Mouse (Mus musculus) liver, embryonic 13.5 days (tissue): ENCODE measurements around the gene Atrn. TPM values are rescaled to one million over a fixed set of nuclear protein-coding genes. Genes with fewer than 3 reads are reported as not detected.

ENCODE experiments used
- ATAC-seq: fragments of 200-750 bp; cut with Nextera tagmentation; 2 replicates; pipeline ENCODE4 v1.8.0; 2017; ENCODE audit warnings: low read depth, mild to moderate bottlenecking, moderate number of reproducible peaks, moderate library complexity
- DNase-seq: peaks from one replicate; pipeline ENCODE4 v3.0.0; 2022
- H3K27ac ChIP-seq: fragments of 300-500 bp; sonication (generic); 2 replicates; pipeline ENCODE4 v1.5.1; 2015; ENCODE audit warnings: moderate library complexity, mild to moderate bottlenecking, inconsistent platforms
- H3K27me3 ChIP-seq: fragments of 300-500 bp; sonication (generic); 2 replicates; pipeline ENCODE4 v1.6.1; 2015; ENCODE audit warnings: mild to moderate bottlenecking, inconsistent platforms
- H3K36me3 ChIP-seq: fragments of 300-500 bp; sonication (generic); 2 replicates; pipeline ENCODE4 v1.6.1; 2015; ENCODE audit warnings: mild to moderate bottlenecking, inconsistent platforms
- H3K4me1 ChIP-seq: fragments of 300-500 bp; sonication (generic); replicated peaks from 2 replicates; pipeline ENCODE4 v1.6.1; 2015; ENCODE audit warnings: inconsistent platforms
- H3K4me2 ChIP-seq: fragments of 300-500 bp; sonication (generic); 2 replicates; pipeline ENCODE4 v1.6.1; 2015; ENCODE audit warnings: inconsistent platforms, mild to moderate bottlenecking, moderate library complexity
- H3K4me3 ChIP-seq: fragments of 300-500 bp; sonication (generic); replicated peaks from 2 replicates; pipeline ENCODE4 v1.5.1; 2015; ENCODE audit warnings: mild to moderate bottlenecking, inconsistent platforms
- H3K9ac ChIP-seq: fragments of 300-500 bp; sonication (generic); 2 replicates; pipeline ENCODE4 v1.6.1; 2015; ENCODE audit warnings: mild to moderate bottlenecking, inconsistent platforms
- H3K9me3 ChIP-seq: fragments of 300-500 bp; sonication (generic); replicated peaks from 2 replicates; pipeline ENCODE4 v1.6.1; 2016; ENCODE audit warnings: inconsistent platforms
- WGBS: fragments of 180-500 bp; shearing (Covaris S2); methylation state at CpG from one replicate; pipeline ENCODE4 v1.1.7; 2015; ENCODE audit not compliant: insufficient replicate concordance; 5-methylcytosine and 5-hydroxymethylcytosine counted together
- polyA plus RNA-seq: library from polyadenylated mRNA; unstranded; fragments of >200 nt; fragmentation: Nextera tagmentation; extraction: Ambion mirVana; gene quantifications from 2 replicates; pipeline ENCODE4 v1.2.1, GENCODE M21; 2015

The Atrn gene
- polyA plus RNA-seq, 1 experiment from 2014 or later = 1.5 TPM

DNA sequence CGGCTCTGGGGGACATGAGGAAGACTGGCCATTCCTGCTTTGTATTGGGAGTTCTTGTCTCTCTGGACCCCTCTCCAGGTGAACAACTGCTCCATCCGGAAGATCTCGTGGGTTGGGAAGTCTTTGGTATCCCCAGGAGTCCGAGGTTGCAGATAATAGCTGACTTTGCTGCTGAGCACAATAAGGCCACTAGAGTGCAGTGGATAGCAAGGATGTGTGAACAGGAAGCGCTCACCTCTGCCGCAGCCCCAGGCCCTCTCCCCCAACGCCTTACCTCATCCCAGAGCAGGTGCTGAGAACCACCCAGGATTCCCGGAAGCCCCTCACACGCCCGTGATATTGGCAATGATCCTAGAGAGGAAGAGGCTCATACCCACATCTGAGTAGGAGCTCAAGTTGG, 149.9 kb downstream of the Atrn start:
- H3K27ac ChIP-seq = no peak overlapping the region
- 0 out of 2 replicates have a peak overlapping the region, but pooled peaks have one; percentile 6 for H3K4me2 ChIP-seq
- no peak overlapping the region for H3K4me3 ChIP-seq
- no peak overlapping the region for H3K9ac ChIP-seq
- 4% methylated on average over 10 of the region's 10 CpGs for WGBS
- no peaks in the 10 kb centered on the region for H3K36me3 ChIP-seq
- peaks cover 48% of the 10 kb centered on the region for H3K4me1 ChIP-seq
- ATAC-seq (no peak), DNase-seq (no peak)
- H3K27me3 ChIP-seq = peaks cover 94% of the 10 kb centered on the region
- H3K9me3 ChIP-seq = no peaks in the 10 kb centered on the region

DNA sequence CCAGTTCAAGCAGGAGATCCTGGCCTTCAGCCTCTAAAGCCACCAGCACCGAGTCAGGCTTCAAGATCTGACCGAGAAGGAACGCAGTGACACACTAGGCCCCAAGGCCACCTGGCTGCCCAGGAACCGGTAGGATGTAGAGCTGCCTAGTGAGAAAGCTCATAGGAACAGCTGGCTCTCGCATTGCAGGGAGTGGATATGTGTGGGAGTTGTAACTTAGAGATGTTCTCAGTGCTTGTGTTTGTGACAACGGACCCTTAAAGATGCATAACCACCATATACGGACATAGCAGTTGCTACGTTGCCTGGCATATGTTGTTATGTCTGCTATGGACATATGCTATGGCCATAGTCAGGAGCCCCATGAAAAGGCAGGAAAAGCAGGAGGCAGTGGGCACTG, 152.4 kb downstream of the Atrn start:
- DNase-seq (no peak), ATAC-seq (no peak)
- Histone ChIP-seq H3K27ac (no peak overlapping the region), H3K9me3 (no peaks in the 10 kb centered on the region), H3K4me1 (peaks cover 33% of the 10 kb centered on the region), H3K4me3 (no peak overlapping the region), H3K36me3 (no peaks in the 10 kb centered on the region), H3K9ac (no peak overlapping the region), H3K4me2 (no peak overlapping the region), H3K27me3 (peaks cover 94% of the 10 kb centered on the region)
- 79% methylated on average over 8 of the region's 8 CpGs for WGBS

DNA sequence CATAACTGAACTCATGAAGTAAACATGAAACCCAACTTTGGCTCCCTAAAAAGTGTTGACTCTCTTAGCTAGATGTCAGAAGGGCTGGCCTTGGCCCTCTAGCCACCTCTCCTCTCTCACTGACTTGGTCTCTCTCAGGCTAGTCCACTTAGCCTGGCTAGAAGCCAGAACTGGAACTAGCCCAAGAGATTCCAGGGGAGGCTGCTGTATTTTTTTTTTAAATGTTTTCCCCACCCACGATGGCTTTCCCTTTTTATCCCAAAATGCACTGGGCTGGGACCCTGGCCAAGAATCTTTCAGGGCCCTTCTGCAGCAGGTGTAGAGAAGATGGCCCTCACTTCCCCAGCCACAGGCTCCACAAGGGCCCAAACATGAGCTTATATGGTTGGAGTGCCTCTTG, 153.1 kb downstream of the Atrn start:
- Histone ChIP-seq H3K27me3 (peaks cover 94% of the 10 kb centered on the region), H3K9ac (no peak overlapping the region), H3K4me3 (no peak overlapping the region), H3K36me3 (no peaks in the 10 kb centered on the region), H3K9me3 (no peaks in the 10 kb centered on the region), H3K27ac (no peak overlapping the region), H3K4me1 (peaks cover 27% of the 10 kb centered on the region), H3K4me2 (no peak overlapping the region)
- ATAC-seq = no peak
- WGBS = 53% methylated on average over 1 of the region's 1 CpGs
- DNase-seq = no peak

DNA sequence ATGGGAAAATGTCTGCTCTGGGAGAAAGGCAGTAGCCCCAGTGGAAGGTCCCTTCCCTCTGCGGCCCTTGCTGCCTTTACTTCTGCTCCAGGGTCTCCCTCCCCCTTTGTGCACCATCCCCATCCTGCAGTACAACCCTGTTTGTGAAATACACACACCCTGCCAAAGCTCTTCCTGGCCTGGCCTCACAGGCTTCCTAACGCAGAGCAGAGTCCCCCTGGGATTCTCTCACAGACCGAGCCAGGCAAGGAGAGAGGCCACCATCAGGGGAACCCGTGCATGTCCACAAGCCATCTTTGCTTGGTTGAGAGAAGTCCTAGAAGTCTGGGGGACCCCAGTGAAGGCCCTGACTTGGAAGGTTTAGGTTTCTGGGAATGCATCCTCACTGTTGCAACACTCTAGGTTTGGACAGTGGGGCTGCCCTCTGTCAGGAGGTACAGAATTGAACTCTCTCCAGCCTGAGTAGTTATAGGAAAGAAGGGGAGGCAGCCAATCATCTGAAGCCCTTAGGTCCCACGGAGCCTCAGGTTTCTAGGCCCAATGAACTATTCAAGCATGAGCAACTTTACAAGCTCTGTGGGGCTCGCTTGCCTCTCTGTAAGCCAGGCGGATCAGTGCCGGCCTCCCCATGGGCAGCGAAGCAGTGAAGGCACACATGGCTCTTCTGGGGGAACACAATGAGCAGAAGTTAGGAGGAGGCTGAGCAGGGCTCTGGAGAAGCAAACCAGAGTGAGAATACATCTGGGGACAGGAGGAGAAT, 153.7 kb downstream of the Atrn start:
- H3K9ac ChIP-seq = no peak overlapping the region
- H3K27me3 ChIP-seq = peaks cover 94% of the 10 kb centered on the region

DNA sequence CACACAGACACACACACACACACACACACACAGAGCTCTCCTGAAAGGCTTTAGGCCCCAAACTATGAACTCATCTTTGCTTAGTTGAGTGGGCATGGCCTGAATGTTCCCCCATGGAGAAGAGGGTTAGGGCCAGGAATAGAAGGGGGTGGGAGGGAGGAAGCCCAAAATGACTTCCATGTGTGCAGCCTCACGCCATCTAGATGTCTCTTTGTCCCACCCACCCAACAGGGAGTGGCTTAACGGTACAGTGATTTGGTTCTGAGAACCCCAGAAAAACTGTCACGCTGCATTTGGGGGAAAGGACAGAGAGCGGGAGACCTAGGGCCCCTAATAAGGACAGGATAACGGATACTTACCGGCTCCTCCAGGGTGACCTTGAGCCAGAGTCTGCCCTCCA, 154.5 kb downstream of the Atrn start:
- Histone ChIP-seq H3K27ac (no peak overlapping the region), H3K9ac (no peak overlapping the region), H3K4me3 (no peak overlapping the region), H3K9me3 (no peaks in the 10 kb centered on the region), H3K27me3 (peaks cover 94% of the 10 kb centered on the region), H3K4me2 (no peak overlapping the region), H3K36me3 (no peaks in the 10 kb centered on the region), H3K4me1 (peaks cover 12% of the 10 kb centered on the region)
- WGBS = 52% methylated on average over 6 of the region's 6 CpGs
- ATAC-seq (no peak), DNase-seq (no peak)

More for the DNA sequence above, 153.7 kb downstream of the Atrn start:
- no peaks in the 10 kb centered on the region for H3K36me3 ChIP-seq
- H3K9me3 ChIP-seq = no peaks in the 10 kb centered on the region
- ATAC-seq (no peak), DNase-seq (no peak)
- WGBS = 63% methylated on average over 9 of the region's 9 CpGs
- peaks cover 21% of the 10 kb centered on the region for H3K4me1 ChIP-seq
- H3K4me3 ChIP-seq = no peak overlapping the region
- H3K4me2 ChIP-seq = no peak overlapping the region
- H3K27ac ChIP-seq = no peak overlapping the region

DNA sequence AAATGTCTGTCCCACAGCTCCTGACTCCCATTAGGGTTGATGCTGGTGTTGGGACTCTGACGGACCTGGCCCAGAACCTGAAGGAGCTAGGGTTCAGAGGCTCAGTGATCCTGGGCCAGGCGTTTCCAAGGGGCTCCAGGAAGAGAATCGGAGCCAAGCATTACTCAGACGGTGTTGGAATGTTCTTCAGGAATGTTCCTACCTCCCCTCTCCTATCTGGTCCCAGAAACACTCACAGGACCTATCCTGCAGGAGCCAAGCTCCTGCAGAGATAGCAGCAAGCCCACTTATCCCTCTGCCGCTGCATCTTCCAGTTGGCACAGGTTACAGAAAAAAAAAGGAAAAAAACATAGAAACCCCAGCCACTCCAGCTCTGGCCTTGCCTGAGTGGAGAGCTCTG, 155.3 kb downstream of the Atrn start:
- no peak overlapping the region for H3K9ac ChIP-seq
- H3K36me3 ChIP-seq = no peaks in the 10 kb centered on the region
- H3K9me3 ChIP-seq = no peaks in the 10 kb centered on the region
- H3K27me3 ChIP-seq = peaks cover 94% of the 10 kb centered on the region
- no peak overlapping the region for H3K27ac ChIP-seq
- DNase-seq (no peak), ATAC-seq (no peak)
- H3K4me1 ChIP-seq = peaks cover 5% of the 10 kb centered on the region
- 44% methylated on average over 5 of the region's 5 CpGs for WGBS
- no peak overlapping the region for H3K4me3 ChIP-seq
- no peak overlapping the region for H3K4me2 ChIP-seq

DNA sequence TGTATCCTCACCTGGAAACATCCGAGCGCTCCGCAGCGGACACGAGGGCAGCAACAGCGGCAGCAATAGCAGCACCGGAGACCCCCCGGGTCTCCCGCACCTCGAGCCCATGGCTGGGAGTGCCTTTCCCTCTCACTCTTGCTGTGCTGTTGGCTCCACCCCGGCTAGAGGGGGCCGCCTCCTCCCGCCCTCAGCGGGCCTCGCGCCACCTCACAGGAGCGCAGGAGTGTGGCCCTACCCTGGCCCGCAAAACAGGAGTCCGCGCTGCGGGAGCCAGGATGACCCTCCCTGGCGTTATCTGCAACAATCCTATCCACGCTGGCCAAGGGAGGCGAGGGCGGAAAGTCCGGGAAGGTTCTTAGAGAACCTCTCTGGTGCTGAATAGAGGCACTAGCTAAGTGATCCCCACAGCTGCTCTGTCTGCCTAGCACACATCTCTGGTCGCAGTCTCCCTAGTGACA, 157.1 kb downstream of the Atrn start, which contains the start of gene Adam33:
TSS of gene Adam33 (minus strand) at position 411 of the 461 bp plus-strand sequence.
- H3K27me3 ChIP-seq = peaks cover 90% of the 10 kb centered on the region
- H3K4me1 ChIP-seq = peaks cover 5% of the 10 kb centered on the region
- no peak within 1 kb of the TSS for H3K9ac ChIP-seq
- H3K36me3 ChIP-seq = no peaks in the 10 kb centered on the region
- WGBS = 3% methylated on average over 20 of the region's 27 CpGs
- 0 out of 2 replicates have a peak within 1 kb of the TSS, but pooled peaks have one; percentile 3 for H3K4me3 ChIP-seq
- no peaks in the 10 kb centered on the region for H3K9me3 ChIP-seq
- no peak within 1 kb of the TSS for H3K27ac ChIP-seq
- peak within 1 kb of the TSS; percentile 28; the same call in 1 of the 2 replicates for H3K4me2 ChIP-seq
- ATAC-seq = no peak
- no peak for DNase-seq

DNA sequence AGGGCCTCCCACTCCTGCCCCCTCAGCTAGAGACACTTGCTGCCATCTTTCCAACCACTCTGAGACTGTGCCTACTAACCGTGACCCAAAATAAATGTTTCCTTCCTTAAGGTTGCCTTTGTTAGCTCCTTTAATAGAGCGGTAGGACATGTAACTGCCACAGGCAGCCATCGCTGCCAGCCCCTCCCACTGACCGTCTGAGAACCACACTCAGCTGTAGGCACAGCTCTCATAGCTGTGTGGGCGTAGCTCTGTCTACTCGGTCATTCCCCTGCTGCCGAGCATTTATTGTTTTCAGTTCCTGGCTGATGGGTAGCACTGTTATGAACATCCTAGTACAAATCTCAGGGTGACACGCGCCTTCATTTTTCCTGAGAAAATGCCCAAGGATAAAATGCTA, 160.0 kb downstream of the Atrn start:
- Histone ChIP-seq H3K4me1 (peaks cover 5% of the 10 kb centered on the region), H3K4me2 (no peak overlapping the region), H3K27me3 (peaks cover 84% of the 10 kb centered on the region), H3K27ac (no peak overlapping the region), H3K4me3 (no peak overlapping the region), H3K9me3 (no peaks in the 10 kb centered on the region), H3K9ac (no peak overlapping the region), H3K36me3 (no peaks in the 10 kb centered on the region)
- 53% methylated on average over 9 of the region's 9 CpGs for WGBS
- DNase-seq = no peak
- no peak for ATAC-seq

DNA sequence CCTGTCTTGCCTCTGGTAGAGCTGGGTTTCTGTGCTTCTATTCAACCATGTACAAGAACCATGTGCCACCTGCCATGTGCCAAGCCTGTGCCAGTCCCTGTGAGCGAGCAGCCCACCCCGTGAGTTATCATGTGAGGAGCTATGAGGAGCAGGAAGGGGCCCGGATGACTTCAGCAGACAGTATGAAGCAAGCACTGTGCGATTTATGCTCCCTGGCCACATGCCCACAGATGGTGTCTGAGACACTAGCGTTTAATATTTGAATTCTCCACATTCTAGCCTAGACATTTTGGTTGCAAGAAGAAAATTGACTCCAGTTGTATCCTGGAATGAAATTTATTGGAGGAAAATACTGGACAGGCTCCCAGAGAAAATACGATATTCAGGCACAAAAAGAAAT, 161.2 kb downstream of the Atrn start:
- peaks cover 5% of the 10 kb centered on the region for H3K4me1 ChIP-seq
- no peaks in the 10 kb centered on the region for H3K9me3 ChIP-seq
- H3K9ac ChIP-seq = no peak overlapping the region
- DNase-seq = no peak
- ATAC-seq = no peak
- H3K36me3 ChIP-seq = no peaks in the 10 kb centered on the region
- H3K27me3 ChIP-seq = peaks cover 77% of the 10 kb centered on the region
- 54% methylated on average over 6 of the region's 6 CpGs for WGBS
- no peak overlapping the region for H3K27ac ChIP-seq
- H3K4me3 ChIP-seq = no peak overlapping the region
- no peak overlapping the region for H3K4me2 ChIP-seq

DNA sequence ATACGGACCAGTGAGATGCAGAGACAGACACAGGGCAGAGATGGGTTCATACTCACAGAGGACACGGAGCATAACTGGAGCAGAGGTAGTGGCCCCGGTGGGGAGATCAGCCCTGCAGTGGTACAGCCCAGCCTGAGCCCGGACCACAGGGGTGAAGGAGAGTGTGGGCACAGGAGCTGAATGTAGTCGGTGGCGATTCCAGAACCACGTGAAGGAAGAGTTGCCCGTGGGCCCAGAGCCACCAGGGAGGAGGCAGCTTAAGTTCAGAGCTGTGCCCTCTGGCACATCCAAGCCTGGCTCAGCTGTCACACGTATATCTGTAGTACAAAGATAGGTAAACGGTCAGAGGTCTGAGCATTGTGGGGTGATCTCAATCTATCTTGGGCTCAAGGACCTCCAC, 166.2 kb downstream of the Atrn start:
- Histone ChIP-seq H3K9me3 (no peaks in the 10 kb centered on the region), H3K27me3 (peaks cover 54% of the 10 kb centered on the region)
- 72% methylated on average over 10 of the region's 10 CpGs for WGBS

More for the DNA sequence above, 166.2 kb downstream of the Atrn start:
- Histone ChIP-seq H3K27ac (no peak overlapping the region), H3K36me3 (no peaks in the 10 kb centered on the region), H3K9ac (no peak overlapping the region), H3K4me2 (no peak overlapping the region), H3K4me3 (no peak overlapping the region), H3K4me1 (no peaks in the 10 kb centered on the region)
- ATAC-seq = no peak
- DNase-seq = no peak
